Mouse (Mus musculus) thymus, adult 2 months (tissue): Measurements from ENCODE around the gene Lancl2.

Source experiments
- CTCF ChIP-seq: fragments of 200-500 bp; IDR thresholded peaks from 2 replicates; pipeline ENCODE4 v1.5.1; 2012; ENCODE audit warnings: mild to moderate bottlenecking, control low read depth, low read length, moderate library complexity, borderline replicate concordance; ENCODE audit not compliant: control insufficient read depth, poor library complexity, insufficient read depth; ENCODE audit errors: extremely low read depth
- POLR2A ChIP-seq: fragments of 200-500 bp; IDR thresholded peaks from 2 replicates; pipeline ENCODE4 v1.6.1; 2012; ENCODE audit warnings: mild to moderate bottlenecking, low read length, control low read depth, moderate library complexity; ENCODE audit not compliant: control insufficient read depth, poor library complexity, insufficient read depth; ENCODE audit errors: extremely low read depth

- TF ChIP-seq CTCF (no peak), POLR2A (no peak)
Observed at GRCm38 (mm10) chr6:57753962-57754759, 51.8 kb downstream of the Lancl2 start.
